Mouse (Mus musculus) heart, adult 2 months (tissue): ENCODE data around the gene Ifit1bl1. TPM values are rescaled to one million over a fixed set of nuclear protein-coding genes. Genes with fewer than 3 reads are reported as not detected.

ENCODE experiments used
- DNase-seq, 2 experiments: peaks; one replicate each; pipeline ENCODE4 v3.0.0; 2021
- H3K27ac ChIP-seq: fragments of 200-600 bp; 2 replicates; pipeline ENCODE4 v1.8.1; 2022
- H3K27me3 ChIP-seq: fragments of 200-500 bp; 2 replicates; pipeline ENCODE4 v1.6.1; 2012; ENCODE audit warnings: mild to moderate bottlenecking, low read length, inconsistent platforms, mixed read lengths; ENCODE audit not compliant: control insufficient read depth, insufficient read depth
- H3K36me3 ChIP-seq: fragments of 200-500 bp; 2 replicates; pipeline ENCODE4 v1.6.1; 2012; ENCODE audit warnings: low read length, inconsistent platforms; ENCODE audit not compliant: control insufficient read depth, insufficient read depth
- H3K4me1 ChIP-seq: fragments of 200-500 bp; 2 replicates; pipeline ENCODE4 v1.6.1; 2011; ENCODE audit warnings: low read length; ENCODE audit not compliant: control insufficient read depth, insufficient read depth
- H3K4me3 ChIP-seq: fragments of 200-600 bp; 2 replicates; pipeline ENCODE4 v1.8.1; 2022
- H3K79me2 ChIP-seq: fragments of 200-500 bp; replicated peaks from 2 replicates; pipeline ENCODE4 v1.6.1; 2012; ENCODE audit warnings: mild to moderate bottlenecking, inconsistent platforms, low read length, moderate library complexity, mixed read lengths; ENCODE audit not compliant: control insufficient read depth, insufficient read depth
- H3K9ac ChIP-seq: fragments of 200-500 bp; 2 replicates; pipeline ENCODE4 v1.6.1; 2012; ENCODE audit warnings: low read depth, mild to moderate bottlenecking, control low read depth, inconsistent platforms, low read length, mixed read lengths
- CTCF ChIP-seq: fragments of 200-600 bp; IDR thresholded peaks from 2 replicates; pipeline ENCODE4 v1.8.1; 2022; ENCODE audit warnings: antibody characterized with exemption, mild to moderate bottlenecking, moderate library complexity
- EP300 ChIP-seq: fragments of 200-500 bp; IDR thresholded peaks from 2 replicates; pipeline ENCODE4 v1.6.1; 2011; ENCODE audit warnings: low read depth, low read length, control low read depth; ENCODE audit not compliant: insufficient read depth
- POLR2A ChIP-seq: fragments of 200-500 bp; IDR thresholded peaks from 2 replicates; pipeline ENCODE4 v1.6.1; 2011; ENCODE audit warnings: mild to moderate bottlenecking, low read depth, low read length, control low read depth; ENCODE audit not compliant: insufficient read depth
- WGBS: fragments of 180-500 bp; shearing (Covaris S2); methylation state at CpG from one replicate; pipeline ENCODE4 v1.1.7; 2018; 5-methylcytosine and 5-hydroxymethylcytosine counted together
- intact Hi-C: fragments of 180-260 bp; cut with DNase I; formaldehyde crosslinking; loops from one replicate; pipeline ENCODE4 v1.15.1; 2025
- polyA plus RNA-seq: library from polyadenylated mRNA; depleted of rRNA; stranded (reverse); fragments of >200 nt; gene quantifications from 2 replicates; pipeline ENCODE4 v1.2.3, GENCODE M21; 2012
- total RNA-seq, 2 experiments: library from RNA; stranded (reverse); gene quantifications; 2 replicates each; pipeline ENCODE4 v1.2.3; 2021

Ifit1bl1 gene
- total and polyA plus RNA-seq, 3 experiments: 1.3 to 1.8 (median 1.5) TPM

DNA sequence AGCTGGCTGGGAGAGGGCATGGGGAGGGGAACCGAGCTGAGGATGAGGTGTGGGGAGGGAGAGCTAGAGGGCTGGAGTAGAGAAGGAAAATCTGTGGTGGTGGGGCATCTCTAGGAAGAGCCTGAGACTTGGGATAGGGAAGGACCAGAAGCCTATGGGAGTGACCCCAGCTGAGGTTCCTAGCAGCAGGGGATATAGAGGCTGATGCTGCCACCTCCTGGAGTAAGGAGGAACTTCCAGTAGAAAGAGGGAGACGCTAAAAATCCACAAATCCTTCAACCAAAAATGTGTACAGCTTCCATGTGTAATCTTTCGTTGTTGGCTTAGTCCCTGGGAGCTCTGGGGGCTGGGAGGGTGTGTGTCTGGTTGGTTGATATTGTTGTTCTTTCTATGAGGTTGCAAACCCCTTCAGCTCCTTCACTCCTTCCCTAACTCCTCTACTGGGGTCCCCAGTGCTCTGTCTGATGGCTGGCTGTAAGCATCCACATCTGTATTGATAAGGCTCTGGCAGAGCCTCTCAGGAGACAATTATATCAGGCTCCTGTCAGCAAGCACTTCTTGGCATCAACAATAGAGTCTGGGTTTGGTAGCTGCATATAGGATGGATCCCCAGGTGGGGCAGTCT lies 35.3 kb upstream of the Ifit1bl1 start:
- Histone ChIP-seq H3K27me3 (no peaks in the 10 kb centered on the region), H3K79me2 (peaks cover 1% of the 10 kb centered on the region; the same call in 1 of the 2 replicates), H3K36me3 (no peaks in the 10 kb centered on the region; the same call in 1 of the 2 replicates), H3K4me1 (peaks cover 5% of the 10 kb centered on the region), H3K4me3 (no peak overlapping the region), H3K27ac (no peak overlapping the region), H3K9ac (no peak overlapping the region)
- DNase-seq: peak; percentile 57 to 60
- peak; percentile 95 for TF ChIP-seq CTCF
- no peak for TF ChIP-seq POLR2A
- TF ChIP-seq EP300: peak; percentile 69; the same call in 1 of the 2 replicates
- 9% methylated on average over 3 of the region's 3 CpGs for WGBS
- intact Hi-C loops: loop anchor here (1.0 to 5.0 kb wide), 6 partner anchors 30 to 395 kb away; partner anchors contain the start of gene Ifit3b

DNA sequence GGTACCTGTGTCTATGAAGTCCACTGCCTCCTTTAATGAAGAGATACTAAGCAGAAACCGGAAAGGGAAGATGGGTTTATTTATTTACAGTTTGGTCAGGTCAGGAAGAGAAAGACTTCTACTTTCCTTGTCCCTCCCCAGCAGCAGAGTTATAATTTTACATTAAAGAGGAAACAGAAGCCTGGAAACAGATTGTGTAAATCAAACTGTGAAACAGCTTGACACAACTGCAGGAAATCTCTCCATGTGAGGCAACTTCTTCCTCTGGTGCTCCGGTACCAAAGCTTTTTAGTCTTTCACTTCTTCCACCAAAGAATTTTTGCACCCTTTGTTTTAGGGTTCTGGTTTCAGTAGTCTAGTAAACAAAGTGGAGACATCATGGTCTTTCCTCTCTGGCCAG lies 31.7 kb upstream of the Ifit1bl1 start:
- H3K27me3 ChIP-seq: no peaks in the 10 kb centered on the region
- 33% methylated on average over 2 of the region's 2 CpGs for WGBS
- DNase-seq: no peak
- H3K36me3 ChIP-seq: no peaks in the 10 kb centered on the region
- intact Hi-C loops: no loop called here
- no peak overlapping the region for H3K27ac ChIP-seq
- H3K9ac ChIP-seq: no peak overlapping the region
- no peak overlapping the region for H3K4me3 ChIP-seq
- no peaks in the 10 kb centered on the region for H3K79me2 ChIP-seq
- TF ChIP-seq EP300: no peak
- TF ChIP-seq CTCF: no peak
- no peak for TF ChIP-seq POLR2A
- H3K4me1 ChIP-seq: peaks cover 1% of the 10 kb centered on the region; the same call in 1 of the 2 replicates

DNA sequence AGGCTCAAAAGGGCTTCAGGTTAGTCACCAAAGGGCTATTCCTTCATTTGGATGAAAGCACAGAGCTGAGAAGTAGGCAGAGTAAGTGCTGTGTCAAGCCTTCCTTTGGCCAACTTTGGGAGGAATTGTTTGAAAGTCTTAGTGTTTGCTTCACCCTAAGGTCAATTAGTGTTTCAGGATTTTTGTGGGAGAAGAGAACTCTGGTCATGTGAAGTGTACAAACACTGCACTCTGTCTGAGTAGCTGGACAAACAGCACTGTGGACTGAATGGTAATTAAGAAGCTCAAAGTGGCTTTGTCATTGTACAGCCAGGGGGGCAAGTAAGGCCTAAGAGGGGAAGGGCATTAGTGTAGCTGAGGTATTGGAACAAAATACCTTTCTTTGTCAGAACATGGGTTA lies 29.7 kb upstream of the Ifit1bl1 start:
- Histone ChIP-seq H3K79me2 (no peaks in the 10 kb centered on the region), H3K36me3 (no peaks in the 10 kb centered on the region), H3K4me1 (no peaks in the 10 kb centered on the region), H3K9ac (no peak overlapping the region), H3K27ac (no peak overlapping the region), H3K4me3 (no peak overlapping the region), H3K27me3 (no peaks in the 10 kb centered on the region)
- DNase-seq: no peak
- intact Hi-C loops: no loop called here
- TF ChIP-seq EP300 (no peak), CTCF (no peak), POLR2A (no peak)

DNA sequence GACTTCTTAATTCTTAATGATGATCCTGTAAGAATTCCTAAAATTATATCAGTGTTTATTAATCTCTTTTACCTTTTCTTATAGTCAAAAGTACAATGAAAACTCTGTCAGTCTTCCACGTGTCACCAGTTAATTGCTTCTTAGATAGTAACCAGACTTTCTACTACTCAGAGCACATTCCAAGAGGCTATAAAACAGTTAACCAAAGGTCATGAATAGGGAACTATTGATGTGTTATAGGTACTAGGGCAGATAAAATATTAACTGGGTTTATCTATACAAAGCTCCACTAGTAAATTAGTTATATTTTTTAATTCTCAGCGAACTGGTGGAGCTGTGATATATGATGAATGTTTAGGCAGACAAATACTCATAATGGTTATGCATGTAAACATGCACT lies 25.7 kb upstream of the Ifit1bl1 start:
- Histone ChIP-seq H3K36me3 (no peaks in the 10 kb centered on the region), H3K4me3 (no peak overlapping the region), H3K27me3 (no peaks in the 10 kb centered on the region), H3K79me2 (no peaks in the 10 kb centered on the region), H3K4me1 (no peaks in the 10 kb centered on the region), H3K9ac (no peak overlapping the region), H3K27ac (no peak overlapping the region)
- WGBS: 74% methylated on average over 2 of the region's 2 CpGs
- no peak for DNase-seq
- intact Hi-C loops: no loop called here
- TF ChIP-seq POLR2A (no peak), CTCF (no peak), EP300 (no peak)

DNA sequence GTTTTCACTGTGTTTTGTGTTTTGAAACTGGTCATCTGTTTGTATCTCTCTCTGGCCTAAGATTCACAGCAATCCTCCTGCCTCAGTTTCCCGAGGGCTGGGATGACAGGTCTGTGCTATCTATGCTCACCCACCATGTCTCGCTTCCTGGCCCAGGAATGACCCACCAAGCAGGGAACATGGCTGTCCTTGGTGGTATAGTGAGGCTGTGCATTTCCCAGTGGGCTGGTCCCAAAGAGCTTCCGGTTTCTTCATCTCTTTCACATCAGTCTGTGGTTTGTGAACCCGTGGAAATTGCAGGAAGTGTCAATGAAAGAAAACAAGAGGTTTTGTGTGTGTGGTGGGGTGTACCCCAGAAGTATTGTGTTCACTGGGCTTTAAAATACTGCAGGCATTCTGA lies 22.9 kb upstream of the Ifit1bl1 start:
- no peaks in the 10 kb centered on the region for H3K27me3 ChIP-seq
- H3K27ac ChIP-seq: no peak overlapping the region
- WGBS: 71% methylated on average over 4 of the region's 4 CpGs
- no peaks in the 10 kb centered on the region for H3K79me2 ChIP-seq
- TF ChIP-seq POLR2A (no peak), CTCF (no peak), EP300 (no peak)
- no peaks in the 10 kb centered on the region for H3K36me3 ChIP-seq
- DNase-seq: no peak
- no peak overlapping the region for H3K4me3 ChIP-seq
- H3K4me1 ChIP-seq: no peaks in the 10 kb centered on the region
- intact Hi-C loops: no loop called here
- H3K9ac ChIP-seq: no peak overlapping the region

DNA sequence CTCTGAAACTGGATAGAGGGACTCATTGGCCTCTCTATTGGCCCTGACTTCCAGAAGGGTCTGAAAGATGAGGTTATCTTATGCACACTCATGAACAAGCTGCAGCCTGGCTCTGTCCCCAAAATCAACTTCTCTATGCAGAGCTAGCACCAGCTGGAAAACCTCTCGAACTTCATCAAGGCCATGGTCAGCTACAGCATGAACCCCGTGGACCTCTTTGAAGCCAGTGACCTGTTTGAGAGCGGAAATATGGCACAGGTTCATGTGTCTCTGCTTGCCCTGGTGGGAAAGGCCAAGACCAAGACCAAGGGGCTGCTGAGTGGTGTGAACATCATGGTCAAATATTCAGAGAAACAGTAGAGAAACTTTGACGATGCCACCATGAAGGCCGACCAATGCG lies 22.0 kb upstream of the Ifit1bl1 start:
- intact Hi-C loops: no loop called here
- Histone ChIP-seq H3K4me3 (no peak overlapping the region), H3K27ac (no peak overlapping the region), H3K9ac (no peak overlapping the region), H3K4me1 (no peaks in the 10 kb centered on the region), H3K36me3 (no peaks in the 10 kb centered on the region), H3K27me3 (no peaks in the 10 kb centered on the region), H3K79me2 (no peaks in the 10 kb centered on the region)
- 89% methylated on average over 6 of the region's 6 CpGs for WGBS
- TF ChIP-seq CTCF: no peak
- TF ChIP-seq EP300: no peak
- TF ChIP-seq POLR2A: no peak
- DNase-seq: no peak
